Mouse (Mus musculus): Measurements from ENCODE around the gene B3gnt9. TPM values are rescaled to one million over a fixed set of nuclear protein-coding genes. Genes with fewer than 3 reads are reported as not detected.
"Not testable (repeated sequence)": the region's sequence is repeated elsewhere in the genome, so short reads cannot be mapped to it uniquely, and the experiment has no call there.

The B3gnt9 gene
- polyA plus RNA-seq, 1 experiment, result 1.1 TPM

- Histone ChIP-seq H3K27ac (ENCODE audit: insufficient read depth, low read depth, low read length) (no peak overlapping the region), H3K4me1 (ENCODE audit: control insufficient read depth, insufficient read depth, low read length) (peaks cover 21% of the 10 kb centered on the region), H3K4me3 (ENCODE audit: insufficient read depth, low read length) (no peak overlapping the region)
- TF ChIP-seq POLR2A (IDR thresholded peaks at IDR 0.05; ENCODE audit: borderline replicate concordance, low read depth, low read length) (no peak), CTCF (IDR thresholded peaks at IDR 0.05; ENCODE audit: low read depth, low read length) (no peak)
Observed at GRCm38 (mm10) chr8:105293405-105293804, 38.5 kb upstream of the B3gnt9 start.

GRCm38 (mm10) chr8:105292471-105292870 lies 37.5 kb upstream of the B3gnt9 start:
- no peak overlapping the region for H3K4me3 ChIP-seq (ENCODE audit: insufficient read depth, low read length)
- H3K4me1 ChIP-seq (ENCODE audit: control insufficient read depth, insufficient read depth, low read length), result peaks cover 21% of the 10 kb centered on the region
- TF ChIP-seq CTCF (IDR thresholded peaks at IDR 0.05; ENCODE audit: low read depth, low read length) (no peak), POLR2A (IDR thresholded peaks at IDR 0.05; ENCODE audit: borderline replicate concordance, low read depth, low read length) (no peak)
- H3K27ac ChIP-seq (ENCODE audit: insufficient read depth, low read depth, low read length), result no peak overlapping the region

- H3K27ac ChIP-seq (ENCODE audit: insufficient read depth, low read depth, low read length); H3K4me3 ChIP-seq (ENCODE audit: insufficient read depth, low read length): not testable (repeated sequence)
- peaks cover 18% of the 10 kb centered on the region for H3K4me1 ChIP-seq (ENCODE audit: control insufficient read depth, insufficient read depth, low read length)
Observed at GRCm38 (mm10) chr8:105291802-105292201, 36.8 kb upstream of the B3gnt9 start.

DNA sequence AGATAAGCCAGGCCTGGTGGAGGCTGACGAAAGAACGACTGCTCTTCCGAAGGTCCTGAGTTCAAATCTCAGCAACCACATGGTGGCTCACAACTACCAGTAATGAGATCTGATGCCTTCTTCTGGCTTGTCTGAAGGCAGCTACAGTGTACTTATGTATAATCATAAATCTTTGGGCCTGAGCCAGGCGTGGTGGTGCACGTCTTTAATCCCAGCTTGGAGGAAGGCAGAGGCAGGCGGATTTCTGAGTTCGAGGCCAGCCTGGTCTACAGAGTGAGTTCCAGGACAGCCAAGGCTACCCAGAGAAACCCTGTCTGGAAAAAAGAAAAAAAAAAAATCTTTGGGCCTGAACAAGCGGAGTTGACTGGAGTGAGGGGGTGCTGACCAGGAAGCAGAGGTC lies 36.4 kb upstream of the B3gnt9 start:
- not testable (repeated sequence) for H3K27ac ChIP-seq (ENCODE audit: insufficient read depth, low read depth, low read length); H3K4me3 ChIP-seq (ENCODE audit: insufficient read depth, low read length)
- H3K4me1 ChIP-seq (ENCODE audit: control insufficient read depth, insufficient read depth, low read length), result peaks cover 15% of the 10 kb centered on the region

DNA sequence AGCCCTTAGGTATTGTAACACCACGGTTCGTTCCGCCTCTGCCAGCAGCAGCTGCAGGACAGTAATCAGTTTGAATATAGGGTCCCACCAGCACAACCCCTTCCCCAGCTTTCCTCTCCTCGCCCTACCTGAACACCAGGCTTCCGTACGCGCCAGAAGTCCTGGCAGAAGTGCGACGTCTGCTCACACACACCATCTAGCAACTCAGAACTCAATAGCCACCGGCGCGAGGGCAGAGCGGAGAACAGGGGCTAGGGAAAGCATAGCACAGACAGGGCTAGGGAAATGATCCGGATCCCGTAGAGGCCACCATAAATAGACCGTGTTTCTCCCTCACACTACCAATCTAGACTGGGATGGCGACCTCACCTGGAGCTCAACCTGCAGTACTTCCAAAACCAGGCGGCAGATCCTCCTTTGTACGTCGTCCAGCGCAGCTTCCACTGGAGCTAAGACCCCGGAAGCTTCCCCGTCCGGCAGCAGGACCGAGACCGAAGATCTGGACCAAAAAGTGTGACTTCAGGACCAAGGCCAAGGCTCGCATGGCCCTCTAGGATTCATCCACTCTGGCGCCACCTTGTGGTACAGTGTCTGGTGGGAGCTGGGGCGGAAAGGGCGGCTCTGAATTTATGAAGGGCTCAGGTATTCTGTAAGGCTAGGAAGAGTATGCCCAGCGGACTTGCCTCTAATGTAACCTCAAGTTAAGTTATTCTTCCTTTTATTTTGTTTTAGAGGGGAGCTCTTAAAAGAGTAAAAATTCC lies 35.8 kb upstream of the B3gnt9 start:
- TF ChIP-seq CTCF (IDR thresholded peaks at IDR 0.05; ENCODE audit: low read depth, low read length), result peak; percentile 83
- no peak for TF ChIP-seq POLR2A (IDR thresholded peaks at IDR 0.05; ENCODE audit: borderline replicate concordance, low read depth, low read length)
- Histone ChIP-seq H3K27ac (ENCODE audit: insufficient read depth, low read depth, low read length) (no peak overlapping the region), H3K4me3 (ENCODE audit: insufficient read depth, low read length) (no peak overlapping the region), H3K4me1 (ENCODE audit: control insufficient read depth, insufficient read depth, low read length) (peaks cover 11% of the 10 kb centered on the region)

- TF ChIP-seq POLR2A (IDR thresholded peaks at IDR 0.05; ENCODE audit: borderline replicate concordance, low read depth, low read length) (no peak), CTCF (IDR thresholded peaks at IDR 0.05; ENCODE audit: low read depth, low read length) (no peak; the same call in 1 of the 2 replicates)
- Histone ChIP-seq H3K27ac (ENCODE audit: insufficient read depth, low read depth, low read length) (peak within 1 kb of the TSS; percentile 53), H3K4me1 (ENCODE audit: control insufficient read depth, insufficient read depth, low read length) (peaks cover 10% of the 10 kb centered on the region; the same call in 1 of the 2 replicates), H3K4me3 (ENCODE audit: insufficient read depth, low read length) (peak within 1 kb of the TSS; percentile 70)
Observed at GRCm38 (mm10) chr8:105289805-105290460, 35.0 kb upstream of the B3gnt9 start, which contains the start of gene 4931428F04Rik. TSS of gene 4931428F04Rik (minus strand) at chr8:105289864.

- peak overlapping the region; percentile 53 for H3K27ac ChIP-seq (ENCODE audit: insufficient read depth, low read depth, low read length)
- no peak for TF ChIP-seq CTCF (IDR thresholded peaks at IDR 0.05; ENCODE audit: low read depth, low read length)
- H3K4me3 ChIP-seq (ENCODE audit: insufficient read depth, low read length), result peak overlapping the region; percentile 70
- peaks cover 10% of the 10 kb centered on the region; the same call in 1 of the 2 replicates for H3K4me1 ChIP-seq (ENCODE audit: control insufficient read depth, insufficient read depth, low read length)
Observed at GRCm38 (mm10) chr8:105288958-105289732, 34.2 kb upstream of the B3gnt9 start.

DNA sequence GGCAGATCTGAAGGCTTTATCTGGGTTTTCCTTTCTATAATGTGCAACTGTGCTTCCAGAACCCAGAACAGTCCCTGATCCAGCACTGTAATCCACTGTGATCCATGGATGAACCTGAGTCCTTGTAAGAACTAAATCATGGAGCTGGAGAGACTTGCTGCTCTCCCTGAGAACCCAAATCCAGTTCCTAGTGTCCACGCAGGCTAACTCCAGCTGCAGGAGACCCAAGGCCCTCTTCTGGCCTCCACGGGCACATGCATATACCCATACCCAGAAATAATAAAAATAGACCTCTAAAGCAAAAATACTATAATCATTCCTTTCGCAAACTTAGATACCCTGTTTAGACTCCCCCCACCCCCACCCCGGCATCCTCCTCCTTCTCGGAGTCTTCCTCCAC lies 33.3 kb upstream of the B3gnt9 start:
- no peak overlapping the region for H3K4me3 ChIP-seq (ENCODE audit: insufficient read depth, low read length)
- H3K4me1 ChIP-seq (ENCODE audit: control insufficient read depth, insufficient read depth, low read length), result peaks cover 10% of the 10 kb centered on the region; the same call in 1 of the 2 replicates
- TF ChIP-seq CTCF (IDR thresholded peaks at IDR 0.05; ENCODE audit: low read depth, low read length) (no peak), POLR2A (IDR thresholded peaks at IDR 0.05; ENCODE audit: borderline replicate concordance, low read depth, low read length) (no peak)
- no peak overlapping the region for H3K27ac ChIP-seq (ENCODE audit: insufficient read depth, low read depth, low read length)

GRCm38 (mm10) chr8:105286907-105287306 lies 32.0 kb upstream of the B3gnt9 start:
- no peak overlapping the region for H3K4me3 ChIP-seq (ENCODE audit: insufficient read depth, low read length)
- TF ChIP-seq CTCF (IDR thresholded peaks at IDR 0.05; ENCODE audit: low read depth, low read length), result no peak
- TF ChIP-seq POLR2A (IDR thresholded peaks at IDR 0.05; ENCODE audit: borderline replicate concordance, low read depth, low read length), result no peak
- H3K27ac ChIP-seq (ENCODE audit: insufficient read depth, low read depth, low read length), result no peak overlapping the region

DNA sequence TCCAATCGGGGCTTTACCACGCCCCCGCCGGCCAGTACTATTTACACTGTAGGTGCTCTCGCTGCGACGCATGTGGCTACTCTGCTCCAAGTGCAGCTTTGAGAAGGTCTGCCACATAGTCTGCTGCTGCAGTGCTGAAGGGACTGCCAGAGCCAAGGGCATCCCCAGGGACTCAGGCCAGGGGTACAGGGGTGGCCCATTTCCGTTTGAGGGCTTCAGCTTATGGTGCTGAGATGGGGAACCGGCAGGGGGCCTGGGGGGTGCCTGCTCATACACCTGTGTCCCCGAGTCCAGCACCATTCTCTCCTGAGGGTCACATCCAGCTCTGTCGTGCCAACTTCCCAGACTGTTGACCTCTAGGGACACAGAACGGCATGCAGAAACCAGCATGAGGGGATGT lies 30.6 kb upstream of the B3gnt9 start:
- Histone ChIP-seq H3K4me1 (ENCODE audit: control insufficient read depth, insufficient read depth, low read length) (peaks cover 9% of the 10 kb centered on the region; the same call in 1 of the 2 replicates), H3K4me3 (ENCODE audit: insufficient read depth, low read length) (no peak overlapping the region), H3K27ac (ENCODE audit: insufficient read depth, low read depth, low read length) (no peak overlapping the region)
- TF ChIP-seq POLR2A (IDR thresholded peaks at IDR 0.05; ENCODE audit: borderline replicate concordance, low read depth, low read length) (no peak), CTCF (IDR thresholded peaks at IDR 0.05; ENCODE audit: low read depth, low read length) (no peak)

More at GRCm38 (mm10) chr8:105286907-105287306, 32.0 kb upstream of the B3gnt9 start:
- peaks cover 10% of the 10 kb centered on the region; the same call in 1 of the 2 replicates for H3K4me1 ChIP-seq (ENCODE audit: control insufficient read depth, insufficient read depth, low read length)

Measured in bone marrow macrophage, adult 2 months (primary cell).